Mouse (Mus musculus): ENCODE data around the gene Pstpip1. TPM values are rescaled to one million over a fixed set of nuclear protein-coding genes. Genes with fewer than 3 reads are reported as not detected.

The Pstpip1 gene
- polyA plus RNA-seq, 1 experiment from 2014 or later: 6.2 TPM

DNA sequence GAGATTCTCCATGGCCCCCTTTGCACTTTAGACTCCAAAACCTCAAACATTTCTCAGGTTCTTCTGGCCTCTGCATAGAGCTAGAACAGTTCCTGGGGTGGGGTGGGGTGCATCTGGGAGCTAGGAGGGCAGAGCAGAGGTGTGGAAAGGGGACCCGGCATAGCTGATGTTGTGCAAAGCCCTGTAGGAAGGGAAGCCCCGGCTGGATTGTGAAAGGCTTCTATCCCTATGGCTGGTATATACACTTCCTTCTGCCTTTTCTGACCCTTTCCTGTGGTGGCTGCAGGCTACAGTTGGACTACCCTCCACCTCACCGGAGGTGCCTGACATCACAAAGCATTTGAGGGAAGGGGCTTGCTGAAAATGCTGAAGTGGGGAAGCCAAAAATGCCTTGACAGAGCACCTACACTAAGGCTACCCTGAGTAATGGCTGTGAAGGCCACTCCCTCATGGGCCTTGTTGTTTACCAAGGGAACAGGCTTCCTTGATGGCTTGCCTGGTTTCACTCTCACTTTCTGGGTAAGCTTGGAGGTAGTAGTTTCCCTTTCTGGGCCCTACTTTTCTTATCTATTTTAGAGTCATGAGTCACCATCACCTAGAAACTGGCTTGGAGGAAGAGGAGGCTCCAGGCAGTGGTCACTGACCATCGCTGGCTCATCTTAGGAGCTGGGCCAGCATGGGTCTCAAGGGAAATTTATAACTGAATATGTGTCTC lies 8.0 kb downstream of the Pstpip1 start:
- no peak overlapping the region for H3K4me2 ChIP-seq (ENCODE audit: low read depth, low read length)
- WGBS: 63% methylated on average over 4 of the region's 4 CpGs
- H3K9me3 ChIP-seq (replicated peaks; ENCODE audit: control insufficient read depth, low read length): no peaks in the 10 kb centered on the region
- H3K27me3 ChIP-seq (ENCODE audit: control insufficient read depth, insufficient read depth, low read length): no peaks in the 10 kb centered on the region
- H3K36me3 ChIP-seq (ENCODE audit: control insufficient read depth, insufficient read depth): no peaks in the 10 kb centered on the region
- no peak for ATAC-seq (replicated peaks; ENCODE audit: extremely low read depth, insufficient read depth, low FRiP score)
- no peak overlapping the region for H3K9ac ChIP-seq (ENCODE audit: low read length)
- H3K4me3 ChIP-seq (ENCODE audit: low read length): no peak overlapping the region
- no peak overlapping the region for H3K27ac ChIP-seq (ENCODE audit: low read length)
- H3K4me1 ChIP-seq (ENCODE audit: control insufficient read depth, insufficient read depth, low read length): no peaks in the 10 kb centered on the region

DNA sequence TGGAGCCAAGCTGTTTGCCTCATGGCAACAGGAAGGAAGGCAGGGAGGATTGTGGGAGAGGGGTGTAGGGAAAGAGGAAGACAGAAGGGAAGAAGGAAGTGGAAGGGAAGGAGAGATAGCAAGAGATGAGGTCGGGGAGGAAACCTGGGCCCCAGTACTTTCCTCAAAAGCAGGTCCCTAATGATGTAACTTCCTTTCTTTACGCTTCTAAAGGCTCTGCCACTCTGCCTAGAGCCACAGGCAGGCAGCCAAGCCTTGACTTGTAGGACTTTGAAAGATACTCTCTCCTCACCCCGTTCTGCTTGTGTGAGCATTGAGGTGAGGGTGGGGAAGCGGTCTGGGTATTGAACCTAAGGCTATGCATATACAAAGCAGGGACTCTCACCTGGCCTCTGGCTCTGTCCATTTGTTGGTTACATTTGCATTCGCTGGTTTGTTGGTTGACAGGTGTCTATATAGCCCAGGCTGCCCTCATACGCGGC lies 10.3 kb downstream of the Pstpip1 start:
- no peaks in the 10 kb centered on the region for H3K36me3 ChIP-seq (ENCODE audit: control insufficient read depth, insufficient read depth)
- ATAC-seq (replicated peaks; ENCODE audit: extremely low read depth, insufficient read depth, low FRiP score): no peak
- no peak overlapping the region for H3K9ac ChIP-seq (ENCODE audit: low read length)
- H3K4me2 ChIP-seq (ENCODE audit: low read depth, low read length): no peak overlapping the region
- H3K4me3 ChIP-seq (ENCODE audit: low read length): no peak overlapping the region
- no peaks in the 10 kb centered on the region for H3K9me3 ChIP-seq (replicated peaks; ENCODE audit: control insufficient read depth, low read length)
- no peaks in the 10 kb centered on the region for H3K4me1 ChIP-seq (ENCODE audit: control insufficient read depth, insufficient read depth, low read length)
- WGBS: 73% methylated on average over 7 of the region's 7 CpGs
- no peak overlapping the region for H3K27ac ChIP-seq (ENCODE audit: low read length)
- H3K27me3 ChIP-seq (ENCODE audit: control insufficient read depth, insufficient read depth, low read length): no peaks in the 10 kb centered on the region

GRCm38 (mm10) chr9:56101022-56101421 lies 11.3 kb downstream of the Pstpip1 start:
- Histone ChIP-seq H3K4me1 (ENCODE audit: control insufficient read depth, insufficient read depth, low read length) (no peaks in the 10 kb centered on the region), H3K4me3 (ENCODE audit: low read length) (no peak overlapping the region), H3K9me3 (replicated peaks; ENCODE audit: control insufficient read depth, low read length) (no peaks in the 10 kb centered on the region), H3K36me3 (ENCODE audit: control insufficient read depth, insufficient read depth) (no peaks in the 10 kb centered on the region), H3K4me2 (ENCODE audit: low read depth, low read length) (no peak overlapping the region), H3K27me3 (ENCODE audit: control insufficient read depth, insufficient read depth, low read length) (no peaks in the 10 kb centered on the region), H3K9ac (ENCODE audit: low read length) (no peak overlapping the region), H3K27ac (ENCODE audit: low read length) (no peak overlapping the region)
- no peak for ATAC-seq (replicated peaks; ENCODE audit: extremely low read depth, insufficient read depth, low FRiP score)
- WGBS: 40% methylated on average over 4 of the region's 4 CpGs

GRCm38 (mm10) chr9:56104921-56105320 lies 15.2 kb downstream of the Pstpip1 start:
- Histone ChIP-seq H3K27ac (ENCODE audit: low read length) (no peak overlapping the region), H3K36me3 (ENCODE audit: control insufficient read depth, insufficient read depth) (no peaks in the 10 kb centered on the region), H3K4me3 (ENCODE audit: low read length) (no peak overlapping the region), H3K4me2 (ENCODE audit: low read depth, low read length) (no peak overlapping the region), H3K9me3 (replicated peaks; ENCODE audit: control insufficient read depth, low read length) (no peaks in the 10 kb centered on the region), H3K4me1 (ENCODE audit: control insufficient read depth, insufficient read depth, low read length) (0 out of 2 replicates have a peak, but pooled peaks cover 4% of the 10 kb centered on the region), H3K27me3 (ENCODE audit: control insufficient read depth, insufficient read depth, low read length) (no peaks in the 10 kb centered on the region), H3K9ac (ENCODE audit: low read length) (no peak overlapping the region)
- ATAC-seq (replicated peaks; ENCODE audit: extremely low read depth, insufficient read depth, low FRiP score): no peak
- WGBS: 62% methylated on average over 7 of the region's 7 CpGs

GRCm38 (mm10) chr9:56106274-56107072 lies 16.7 kb downstream of the Pstpip1 start:
- no peak overlapping the region for H3K4me2 ChIP-seq (ENCODE audit: low read depth, low read length)
- no peaks in the 10 kb centered on the region for H3K9me3 ChIP-seq (replicated peaks; ENCODE audit: control insufficient read depth, low read length)
- H3K27ac ChIP-seq (ENCODE audit: low read length): no peak overlapping the region
- H3K4me3 ChIP-seq (ENCODE audit: low read length): no peak overlapping the region
- 76% methylated on average over 6 of the region's 6 CpGs for WGBS
- no peaks in the 10 kb centered on the region for H3K27me3 ChIP-seq (ENCODE audit: control insufficient read depth, insufficient read depth, low read length)
- no peaks in the 10 kb centered on the region for H3K36me3 ChIP-seq (ENCODE audit: control insufficient read depth, insufficient read depth)
- 0 out of 2 replicates have a peak, but pooled peaks cover 4% of the 10 kb centered on the region for H3K4me1 ChIP-seq (ENCODE audit: control insufficient read depth, insufficient read depth, low read length)
- no peak overlapping the region for H3K9ac ChIP-seq (ENCODE audit: low read length)
- no peak for ATAC-seq (replicated peaks; ENCODE audit: extremely low read depth, insufficient read depth, low FRiP score)

- Histone ChIP-seq H3K36me3 (ENCODE audit: control insufficient read depth, insufficient read depth) (no peaks in the 10 kb centered on the region), H3K4me3 (ENCODE audit: low read length) (no peak overlapping the region), H3K27me3 (ENCODE audit: control insufficient read depth, insufficient read depth, low read length) (no peaks in the 10 kb centered on the region), H3K4me1 (ENCODE audit: control insufficient read depth, insufficient read depth, low read length) (0 out of 2 replicates have a peak, but pooled peaks cover 4% of the 10 kb centered on the region), H3K9ac (ENCODE audit: low read length) (no peak overlapping the region), H3K4me2 (ENCODE audit: low read depth, low read length) (no peak overlapping the region), H3K9me3 (replicated peaks; ENCODE audit: control insufficient read depth, low read length) (no peaks in the 10 kb centered on the region), H3K27ac (ENCODE audit: low read length) (no peak overlapping the region)
- WGBS: 55% methylated on average over 6 of the region's 6 CpGs
- no peak for ATAC-seq (replicated peaks; ENCODE audit: extremely low read depth, insufficient read depth, low FRiP score)
Measured at GRCm38 (mm10) chr9:56107527-56107926, 17.8 kb downstream of the Pstpip1 start.

GRCm38 (mm10) chr9:56108174-56108573 lies 18.4 kb downstream of the Pstpip1 start:
- 67% methylated on average over 5 of the region's 5 CpGs for WGBS

GRCm38 (mm10) chr9:56118091-56118490 lies 28.3 kb downstream of the Pstpip1 start:
- WGBS: 77% methylated on average over 5 of the region's 5 CpGs
- no peak for ATAC-seq (replicated peaks; ENCODE audit: extremely low read depth, insufficient read depth, low FRiP score)
- no peak overlapping the region for H3K4me2 ChIP-seq (ENCODE audit: low read depth, low read length)
- H3K4me1 ChIP-seq (ENCODE audit: control insufficient read depth, insufficient read depth, low read length): peaks cover 13% of the 10 kb centered on the region
- no peak overlapping the region for H3K4me3 ChIP-seq (ENCODE audit: low read length)
- no peaks in the 10 kb centered on the region for H3K27me3 ChIP-seq (ENCODE audit: control insufficient read depth, insufficient read depth, low read length)
- peaks cover 4% of the 10 kb centered on the region for H3K9me3 ChIP-seq (replicated peaks; ENCODE audit: control insufficient read depth, low read length)
- no peak overlapping the region for H3K27ac ChIP-seq (ENCODE audit: low read length)
- no peak overlapping the region for H3K9ac ChIP-seq (ENCODE audit: low read length)
- H3K36me3 ChIP-seq (ENCODE audit: control insufficient read depth, insufficient read depth): no peaks in the 10 kb centered on the region

More at GRCm38 (mm10) chr9:56108174-56108573, 18.4 kb downstream of the Pstpip1 start:
- no peaks in the 10 kb centered on the region for H3K9me3 ChIP-seq (replicated peaks; ENCODE audit: control insufficient read depth, low read length)
- no peaks in the 10 kb centered on the region for H3K36me3 ChIP-seq (ENCODE audit: control insufficient read depth, insufficient read depth)
- no peak overlapping the region for H3K4me3 ChIP-seq (ENCODE audit: low read length)
- no peak overlapping the region for H3K4me2 ChIP-seq (ENCODE audit: low read depth, low read length)
- H3K4me1 ChIP-seq (ENCODE audit: control insufficient read depth, insufficient read depth, low read length): 0 out of 2 replicates have a peak, but pooled peaks cover 4% of the 10 kb centered on the region
- H3K27ac ChIP-seq (ENCODE audit: low read length): no peak overlapping the region
- H3K27me3 ChIP-seq (ENCODE audit: control insufficient read depth, insufficient read depth, low read length): no peaks in the 10 kb centered on the region
- ATAC-seq (replicated peaks; ENCODE audit: extremely low read depth, insufficient read depth, low FRiP score): no peak
- no peak overlapping the region for H3K9ac ChIP-seq (ENCODE audit: low read length)

DNA sequence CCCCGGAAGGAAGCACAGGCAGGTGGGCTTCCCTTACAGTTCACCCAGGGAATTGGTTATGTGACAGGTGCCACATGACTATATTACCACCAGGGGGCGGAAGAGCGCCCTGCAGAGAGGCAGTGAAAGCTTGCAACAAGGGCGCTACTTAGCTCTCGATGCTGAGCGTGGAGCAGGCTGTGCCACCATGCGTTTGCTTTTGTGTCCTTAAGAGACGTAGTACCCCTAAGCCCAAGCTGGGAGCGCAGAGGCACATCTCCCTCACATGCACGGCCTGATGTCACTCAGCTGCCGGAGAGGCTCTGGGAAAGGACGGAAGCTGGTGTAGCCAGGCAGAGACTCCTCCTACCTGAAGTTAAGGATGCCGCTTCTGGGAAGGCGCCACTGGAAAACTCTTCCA lies 28.8 kb downstream of the Pstpip1 start:
- Histone ChIP-seq H3K27me3 (ENCODE audit: control insufficient read depth, insufficient read depth, low read length) (no peaks in the 10 kb centered on the region), H3K9ac (ENCODE audit: low read length) (peak overlapping the region; percentile 66), H3K27ac (ENCODE audit: low read length) (no peak overlapping the region), H3K4me1 (ENCODE audit: control insufficient read depth, insufficient read depth, low read length) (peaks cover 18% of the 10 kb centered on the region), H3K4me2 (ENCODE audit: low read depth, low read length) (peak overlapping the region; percentile 93), H3K36me3 (ENCODE audit: control insufficient read depth, insufficient read depth) (no peaks in the 10 kb centered on the region), H3K9me3 (replicated peaks; ENCODE audit: control insufficient read depth, low read length) (peaks cover 4% of the 10 kb centered on the region), H3K4me3 (ENCODE audit: low read length) (peak overlapping the region; percentile 55)
- 0 out of 2 replicates have a peak, but pooled peaks have one; percentile 20 for ATAC-seq (replicated peaks; ENCODE audit: extremely low read depth, insufficient read depth, low FRiP score)
- 5% methylated on average over 14 of the region's 14 CpGs for WGBS

Measured in heart, embryonic 16.5 days (tissue).